In genomic region chr6:91685896-91686295, GRCm38 (mm10) we compare ENCODE assay signal across 8 mouse cellular contexts. TPM values are rescaled to one million over a fixed set of nuclear protein-coding genes. Genes with fewer than 3 reads are reported as not detected.
DNase-seq lines count a peak whose midpoint lies in the region; ATAC-seq lines count a peak whose summit lies in the region.

No protein-coding gene starts in this region.

- ATAC-seq in embryonic facial prominence, embryonic 15.5 days (ENCODE audit: insufficient number of reproducible peaks, low FRiP score, low TSS enrichment, low read depth), result no peak
- no peak for ATAC-seq in intestine, embryonic 16.5 days
- ATAC-seq in midbrain, embryonic 16.5 days, result no peak

- peak; percentile 34 for DNase-seq in kidney, adult 11 months
- DNase-seq in kidney, postnatal 4 days, result no peak
- DNase-seq in left cerebral cortex, adult 11 months (ENCODE audit: low spot score), result no peak
- DNase-seq in right cerebral cortex, adult 18-20 months, result no peak
- no peak for DNase-seq in urinary bladder, postnatal 36 days (ENCODE audit: low spot score in 2 of 2)

- no peak overlapping the region for H3K27ac ChIP-seq in embryonic facial prominence, embryonic 15.5 days (replicated peaks)
- peak overlapping the region; percentile 96 for H3K27ac ChIP-seq in intestine, embryonic 16.5 days (ENCODE audit: low read length)
- H3K27ac ChIP-seq in midbrain, embryonic 16.5 days (ENCODE audit: low read length), result peak overlapping the region; percentile 60; the same call in 1 of the 2 replicates

- no peaks in the 10 kb centered on the region for H3K9me3 ChIP-seq in embryonic facial prominence, embryonic 15.5 days (replicated peaks)
- H3K9me3 ChIP-seq in intestine, embryonic 16.5 days (ENCODE audit: control insufficient read depth, low read length), result no peaks in the 10 kb centered on the region
- H3K9me3 ChIP-seq in midbrain, embryonic 16.5 days (replicated peaks; ENCODE audit: control insufficient read depth, low read length, poor library complexity, severe bottlenecking), result no peaks in the 10 kb centered on the region

- H3K4me2 ChIP-seq in embryonic facial prominence, embryonic 15.5 days (replicated peaks), result peak overlapping the region; percentile 92
- H3K4me2 ChIP-seq in intestine, embryonic 16.5 days (ENCODE audit: low read depth, low read length), result peak overlapping the region; percentile 88
- H3K4me2 ChIP-seq in midbrain, embryonic 16.5 days (ENCODE audit: low read length), result peak overlapping the region; percentile 94

- H3K27me3 ChIP-seq in embryonic facial prominence, embryonic 15.5 days, result no peaks in the 10 kb centered on the region
- H3K27me3 ChIP-seq in intestine, embryonic 16.5 days (replicated peaks; ENCODE audit: control insufficient read depth, insufficient read depth, low read length), result no peaks in the 10 kb centered on the region
- H3K27me3 ChIP-seq in midbrain, embryonic 16.5 days (ENCODE audit: control insufficient read depth, insufficient read depth, low read depth, low read length), result no peaks in the 10 kb centered on the region

- H3K36me3 ChIP-seq in embryonic facial prominence, embryonic 15.5 days, result 0 out of 2 replicates have a peak, but pooled peaks cover 3% of the 10 kb centered on the region
- H3K36me3 ChIP-seq in intestine, embryonic 16.5 days (ENCODE audit: control insufficient read depth, insufficient read depth, low read length), result no peaks in the 10 kb centered on the region
- H3K36me3 ChIP-seq in midbrain, embryonic 16.5 days (ENCODE audit: control insufficient read depth, insufficient read depth, low read length), result no peaks in the 10 kb centered on the region

- 63% methylated on average over 7 of the region's 7 CpGs for WGBS in embryonic facial prominence, embryonic 15.5 days
- 62% methylated on average over 7 of the region's 7 CpGs for WGBS in intestine, embryonic 16.5 days
- 73% methylated on average over 7 of the region's 7 CpGs for WGBS in midbrain, embryonic 16.5 days

- H3K4me3 ChIP-seq in embryonic facial prominence, embryonic 15.5 days (replicated peaks), result peak overlapping the region; percentile 91
- peak overlapping the region; percentile 97 for H3K4me3 ChIP-seq in intestine, embryonic 16.5 days (ENCODE audit: low read length)
- peak overlapping the region; percentile 94 for H3K4me3 ChIP-seq in midbrain, embryonic 16.5 days (ENCODE audit: low read depth, low read length)

- H3K9ac ChIP-seq in embryonic facial prominence, embryonic 15.5 days, result peak overlapping the region; percentile 4; the same call in 1 of the 2 replicates
- peak overlapping the region; percentile 96 for H3K9ac ChIP-seq in intestine, embryonic 16.5 days (ENCODE audit: low read depth, low read length)
- H3K9ac ChIP-seq in midbrain, embryonic 16.5 days (ENCODE audit: low read depth, low read length), result peak overlapping the region; percentile 99

- peaks cover 54% of the 10 kb centered on the region for H3K4me1 ChIP-seq in embryonic facial prominence, embryonic 15.5 days
- peaks cover 46% of the 10 kb centered on the region for H3K4me1 ChIP-seq in intestine, embryonic 16.5 days (ENCODE audit: control insufficient read depth, insufficient read depth, low read length)
- peaks cover 36% of the 10 kb centered on the region for H3K4me1 ChIP-seq in midbrain, embryonic 16.5 days (ENCODE audit: control insufficient read depth, insufficient read depth, low read length)

RNA-seq across cellular contexts. Expression of gene Slc6a6, which starts 2.0 kb away (rescaled TPM):
- polyA plus RNA-seq in embryonic facial prominence, embryonic 15.5 days (2015; fragmentation: Nextera tagmentation; extraction: Ambion mirVana), result 61.6 and 77.5 TPM in 2 replicates
- 103 and 104 TPM in 2 replicates for polyA plus RNA-seq in intestine, embryonic 16.5 days (2015; fragmentation: Nextera tagmentation; extraction: Ambion mirVana)
- polyA plus RNA-seq in midbrain, embryonic 16.5 days (2015; fragmentation: Nextera tagmentation; extraction: Ambion mirVana), result 117 and 125 TPM in 2 replicates

Comparison
In these comparisons a context has a peak if more than half of its experiments do, and no peak if none do; other contexts are left out.
1. H3K9ac ChIP-seq: peak in every context shown above with its lines; median percentile 99 in midbrain, embryonic 16.5 days; 96 in intestine, embryonic 16.5 days; 4 in embryonic facial prominence, embryonic 15.5 days.